Mouse (Mus musculus) brain, adult 2 months (tissue): ENCODE results near the gene Kif1bp.

Source experiments
- DNase-seq: peaks from one replicate; pipeline ENCODE4 v3.0.0; 2011; ENCODE audit warnings: low read depth, low spot score

The Kif1bp gene

GRCm38 (mm10) chr10:62556558-62556901, 21.7 kb downstream of the Kif1bp start:
- no peak for DNase-seq

GRCm38 (mm10) chr10:62555705-62556557, 22.3 kb downstream of the Kif1bp start:
- DNase-seq, result no peak

- DNase-seq, result no peak
Observed at GRCm38 (mm10) chr10:62553611-62554091, 24.6 kb downstream of the Kif1bp start.

- DNase-seq, result peak; percentile 61
Observed at GRCm38 (mm10) chr10:62550787-62551300, 27.4 kb downstream of the Kif1bp start.

GRCm38 (mm10) chr10:62549523-62550166, 28.6 kb downstream of the Kif1bp start:
- peak; percentile 74 for DNase-seq

GRCm38 (mm10) chr10:62546441-62546840, 31.8 kb downstream of the Kif1bp start:
- no peak for DNase-seq

- DNase-seq, result no peak
Observed at GRCm38 (mm10) chr10:62545759-62546158, 32.5 kb downstream of the Kif1bp start.

- DNase-seq, result no peak
Observed at GRCm38 (mm10) chr10:62544316-62544715, 33.9 kb downstream of the Kif1bp start.

- peak; percentile 36 for DNase-seq
Observed at GRCm38 (mm10) chr10:62543399-62543808, 34.9 kb downstream of the Kif1bp start.

GRCm38 (mm10) chr10:62542928-62543327, 35.3 kb downstream of the Kif1bp start:
- DNase-seq, result no peak

- no peak for DNase-seq
Observed at GRCm38 (mm10) chr10:62542507-62542906, 35.8 kb downstream of the Kif1bp start.

- no peak for DNase-seq
Observed at GRCm38 (mm10) chr10:62541499-62541898, 36.8 kb downstream of the Kif1bp start.

GRCm38 (mm10) chr10:62540800-62541199, 37.5 kb downstream of the Kif1bp start:
- no peak for DNase-seq

GRCm38 (mm10) chr10:62534509-62534908, 43.7 kb downstream of the Kif1bp start:
- no peak for DNase-seq

- DNase-seq, result no peak
Observed at GRCm38 (mm10) chr10:62532832-62533231, 45.4 kb downstream of the Kif1bp start.

GRCm38 (mm10) chr10:62530183-62530582, 48.1 kb downstream of the Kif1bp start:
- DNase-seq, result no peak

- no peak for DNase-seq
Observed at GRCm38 (mm10) chr10:62527351-62527750, 50.9 kb downstream of the Kif1bp start, which contains the start of gene Srgn. TSS of gene Srgn (minus strand) at chr10:62527451.

- no peak for DNase-seq
Observed at GRCm38 (mm10) chr10:62522346-62522950, 55.8 kb downstream of the Kif1bp start.

GRCm38 (mm10) chr10:62521763-62522162, 56.5 kb downstream of the Kif1bp start:
- no peak for DNase-seq

- DNase-seq, result no peak
Observed at GRCm38 (mm10) chr10:62520911-62521310, 57.3 kb downstream of the Kif1bp start.

GRCm38 (mm10) chr10:62517511-62517910, 60.7 kb downstream of the Kif1bp start:
- DNase-seq, result no peak

- no peak for DNase-seq
Observed at GRCm38 (mm10) chr10:62512855-62513254, 65.4 kb downstream of the Kif1bp start.
